Mouse (Mus musculus) kidney, postnatal 10 days (tissue): ENCODE measurements around the gene Gm1043.
A peak's percentile ranks its signal among the peaks of the same experiment; 100 is the strongest.

Source experiments
- DNase-seq: peaks from one replicate; pipeline ENCODE4 v3.0.0; 2021; ENCODE audit warnings: mixed read lengths

Gm1043 gene

DNA sequence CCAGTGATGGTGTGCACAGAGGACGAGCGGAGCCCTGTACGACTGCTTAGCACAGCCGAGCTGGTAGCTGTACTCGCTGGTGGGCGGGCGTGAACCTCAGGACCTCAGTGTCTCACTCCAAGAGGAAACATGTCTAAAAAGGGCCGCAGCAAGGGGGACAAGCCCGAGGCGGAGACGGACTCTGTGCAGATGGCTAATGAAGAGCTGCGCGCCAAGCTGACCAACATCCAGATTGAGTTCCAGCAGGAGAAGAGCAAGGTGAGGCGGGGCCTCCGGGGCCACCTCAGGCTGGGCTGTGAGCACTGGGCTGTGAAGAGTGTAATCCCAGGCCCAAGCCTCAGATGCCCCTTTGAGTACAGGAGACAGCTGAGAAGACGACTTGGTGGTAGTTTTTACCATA, at the start of gene Gm1043:
Gene Gm1043 (plus strand): TSS at position 130 of the 400 bp plus-strand sequence.
- DNase-seq = no peak

DNA sequence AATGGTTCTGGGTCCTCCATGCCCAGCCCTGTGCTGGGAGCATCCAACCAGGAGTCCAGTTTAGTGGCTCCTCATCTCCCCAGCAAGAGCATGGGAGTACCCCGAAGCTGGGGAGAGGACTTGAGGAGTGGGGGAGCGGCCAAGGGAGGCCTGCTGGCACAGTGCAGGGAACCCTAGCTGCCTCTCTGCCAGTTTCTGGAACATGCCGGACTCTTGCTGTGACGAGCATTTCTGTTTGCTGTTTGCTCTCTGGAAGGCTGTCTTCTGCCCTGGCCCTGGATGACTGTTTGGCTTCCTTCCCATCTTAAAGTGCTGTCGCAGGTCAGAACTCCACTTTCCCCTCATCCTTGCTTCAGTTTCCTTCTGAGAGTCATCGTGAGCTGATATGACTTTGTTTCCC, 49.3 kb upstream of the Gm1043 start:
- no peak for DNase-seq

DNA sequence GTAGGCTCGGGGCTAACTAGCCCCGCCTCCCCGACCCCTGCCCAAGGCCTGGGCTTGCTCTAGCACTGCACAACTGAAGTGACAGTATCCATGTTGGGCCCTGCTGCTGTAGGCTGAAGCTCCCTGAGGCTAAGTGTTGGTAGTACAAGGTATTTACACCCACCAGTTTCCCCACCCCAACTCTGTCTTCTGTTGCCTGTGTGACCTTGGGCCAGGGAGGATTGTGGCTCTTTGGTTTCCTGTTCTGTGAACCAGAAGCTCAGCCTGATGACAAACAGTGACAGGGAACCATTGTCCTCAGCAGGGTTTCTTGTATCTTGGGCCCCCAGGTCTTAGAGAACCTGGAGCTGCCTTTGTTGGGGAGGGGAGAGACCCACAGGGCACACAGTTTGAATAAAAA, 48.3 kb upstream of the Gm1043 start:
- no peak for DNase-seq

DNA sequence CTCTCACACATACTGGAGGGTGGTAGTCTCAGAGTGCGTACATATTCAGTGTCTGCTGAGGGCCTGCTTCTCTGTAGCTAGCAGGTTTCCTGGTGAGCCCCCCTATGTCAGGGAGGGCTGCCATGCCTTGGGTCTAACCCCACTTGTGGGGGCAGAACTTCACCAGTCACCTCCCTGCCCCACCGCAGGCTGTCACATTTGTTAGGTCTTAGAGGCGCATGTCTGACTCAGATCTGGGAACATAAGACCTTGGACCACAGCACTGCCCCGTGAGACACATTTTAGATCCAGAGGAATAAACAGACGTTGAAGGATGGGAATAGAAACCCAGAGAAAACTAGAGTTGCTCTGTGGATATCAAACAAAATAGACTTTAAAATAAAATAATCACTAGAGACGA, 45.3 kb upstream of the Gm1043 start:
- no peak for DNase-seq

DNA sequence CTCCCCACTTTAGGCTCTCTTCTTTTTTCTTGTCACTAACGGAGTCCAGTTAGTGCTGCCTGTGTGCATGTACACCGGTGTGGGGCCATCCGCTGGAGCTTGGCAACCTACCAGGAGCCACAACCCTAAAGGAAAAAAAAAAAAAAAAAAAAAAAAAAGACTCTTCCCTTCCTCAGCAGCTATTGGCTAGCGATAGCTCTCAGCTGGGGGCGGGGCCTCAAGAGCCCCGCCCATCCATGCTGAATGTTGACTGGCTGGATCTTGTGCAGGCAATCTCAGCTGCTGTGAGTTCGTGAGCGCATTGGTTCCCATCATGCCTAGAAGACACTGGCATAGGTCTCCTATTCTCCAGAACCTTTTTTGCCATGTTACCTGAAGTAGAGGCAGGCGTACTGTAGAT, 44.5 kb upstream of the Gm1043 start:
- no peak for DNase-seq

DNA sequence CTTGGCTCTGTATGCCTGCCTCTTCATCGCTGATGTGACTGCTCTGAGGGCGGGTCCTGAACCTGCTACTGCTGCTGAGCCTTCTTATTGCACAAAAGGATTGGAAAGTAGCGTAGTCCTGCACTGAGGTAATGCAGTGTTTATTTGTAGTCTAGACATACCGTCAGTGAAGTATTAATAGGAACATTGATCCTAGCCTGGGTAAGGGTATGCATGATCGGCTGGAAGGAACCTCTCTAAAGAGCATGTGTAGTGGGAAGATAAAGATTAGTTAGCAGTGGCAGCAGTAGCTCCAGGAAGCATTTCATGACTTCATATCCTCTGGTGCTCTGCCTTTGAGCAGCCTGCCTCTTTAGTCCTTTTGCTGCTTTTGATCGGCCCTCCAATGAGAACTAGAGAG, 43.5 kb upstream of the Gm1043 start:
- DNase-seq = no peak

DNA sequence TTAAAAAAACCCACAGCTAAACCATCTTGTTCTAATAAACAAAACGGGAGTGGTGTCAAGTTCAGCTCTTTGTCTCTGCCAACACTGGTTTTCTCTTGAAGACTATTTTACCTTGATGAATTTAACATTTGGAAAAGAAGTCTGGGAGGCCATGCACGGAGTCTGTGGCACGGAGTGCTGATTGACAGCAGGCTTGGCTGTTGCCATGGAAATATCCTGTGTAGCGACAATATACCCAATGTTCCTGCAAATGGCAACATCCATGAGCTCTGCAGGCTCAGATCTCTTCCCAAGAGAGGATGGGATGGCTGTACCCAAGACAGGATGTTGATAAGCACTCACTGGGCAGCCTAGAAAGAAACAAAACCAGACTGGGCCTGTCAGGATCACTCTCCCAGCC, 42.2 kb upstream of the Gm1043 start:
- DNase-seq = no peak

DNA sequence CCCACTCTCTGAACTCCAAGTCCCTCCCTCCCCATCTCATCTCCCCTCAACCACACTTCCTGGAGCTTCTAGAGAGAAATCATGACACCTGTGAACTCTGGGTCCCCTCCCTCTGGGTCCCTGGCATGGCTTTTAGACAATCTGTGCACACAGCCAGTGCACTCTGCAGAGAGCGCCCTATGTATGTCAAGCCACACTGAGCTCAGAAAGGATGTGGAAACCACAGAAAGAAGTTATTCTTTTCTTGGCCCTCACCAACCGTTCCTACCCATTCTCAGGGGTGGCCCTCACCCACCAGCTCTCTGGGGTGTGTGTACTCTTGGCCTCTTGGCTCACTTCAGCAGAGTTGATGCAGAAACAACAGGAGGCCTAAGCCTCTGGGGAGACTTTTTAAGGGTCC, 40.4 kb upstream of the Gm1043 start:
- no peak for DNase-seq

DNA sequence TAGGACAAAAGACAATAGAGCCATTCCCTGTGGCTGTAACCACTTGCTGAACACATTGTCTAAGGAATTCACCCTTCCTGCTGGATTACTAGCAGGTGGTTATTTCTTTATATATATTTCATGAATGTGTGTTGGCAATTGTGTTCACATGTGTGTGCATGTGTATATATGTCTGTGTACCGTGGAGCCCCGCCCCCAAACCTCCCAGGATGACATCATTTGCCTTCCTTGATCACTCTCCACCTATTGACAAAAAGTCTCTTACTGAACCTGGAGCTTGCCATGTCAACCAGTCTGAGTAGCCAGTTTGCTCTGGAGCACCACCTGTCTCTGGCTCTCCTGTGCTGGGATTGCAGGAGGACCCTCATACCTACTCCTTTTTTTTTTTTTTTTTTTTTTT, 39.6 kb upstream of the Gm1043 start:
- no peak for DNase-seq

DNA sequence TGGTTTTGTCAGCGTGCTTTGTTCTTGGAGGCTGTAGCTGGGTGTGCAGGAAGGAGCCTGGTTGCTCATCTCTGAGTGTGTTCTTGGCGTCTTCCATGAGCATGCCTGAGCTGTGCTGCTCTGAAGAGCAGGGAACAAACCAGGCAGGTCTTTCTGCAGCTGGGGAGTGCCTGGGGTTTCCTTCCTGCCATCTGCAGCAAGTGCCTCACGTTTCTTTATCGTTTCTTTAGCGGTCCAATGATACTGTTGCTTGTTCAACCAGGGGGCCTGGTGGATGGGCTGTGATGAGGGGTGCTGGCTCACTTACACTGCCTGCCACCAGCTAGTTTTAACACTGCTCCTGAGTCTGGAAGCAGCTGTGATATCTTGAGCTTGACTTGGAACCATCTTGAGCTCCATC, 38.4 kb upstream of the Gm1043 start:
- no peak for DNase-seq

DNA sequence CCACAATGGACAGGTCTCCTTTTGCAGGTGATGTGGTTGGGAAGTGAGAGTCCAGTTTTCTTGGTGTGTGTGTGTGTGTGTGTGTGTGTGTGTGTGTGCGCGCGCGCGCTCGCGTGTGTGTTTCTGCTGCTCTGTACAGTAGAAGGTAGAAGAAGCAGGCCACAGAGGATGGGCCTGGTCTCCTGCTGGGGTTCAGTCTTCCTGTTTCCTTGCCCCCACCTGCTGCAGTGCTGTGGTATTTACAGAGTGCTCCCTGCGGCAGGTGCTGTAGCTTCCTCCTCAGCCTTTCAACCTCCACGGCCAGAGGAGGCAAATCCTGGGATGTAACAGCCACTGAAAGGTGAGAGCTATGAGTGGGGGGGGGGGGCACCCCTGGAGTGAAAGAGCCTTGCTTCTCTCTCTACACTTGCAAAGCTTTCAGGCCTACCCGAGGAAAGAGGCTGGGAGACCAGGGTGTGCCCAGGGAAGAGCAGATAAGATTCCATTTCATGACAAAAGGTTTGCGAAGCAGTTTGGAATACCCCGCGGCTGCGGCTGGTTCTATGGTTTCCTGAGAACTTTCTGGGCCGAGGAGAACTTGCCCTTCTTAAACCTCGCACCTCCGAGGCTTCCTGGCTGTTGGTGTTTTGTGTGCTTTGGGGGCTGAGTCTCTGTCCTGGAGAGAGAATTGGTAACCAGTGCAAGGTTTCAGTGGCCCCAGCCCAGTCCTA, 37.8 kb upstream of the Gm1043 start:
- no peak for DNase-seq

DNA sequence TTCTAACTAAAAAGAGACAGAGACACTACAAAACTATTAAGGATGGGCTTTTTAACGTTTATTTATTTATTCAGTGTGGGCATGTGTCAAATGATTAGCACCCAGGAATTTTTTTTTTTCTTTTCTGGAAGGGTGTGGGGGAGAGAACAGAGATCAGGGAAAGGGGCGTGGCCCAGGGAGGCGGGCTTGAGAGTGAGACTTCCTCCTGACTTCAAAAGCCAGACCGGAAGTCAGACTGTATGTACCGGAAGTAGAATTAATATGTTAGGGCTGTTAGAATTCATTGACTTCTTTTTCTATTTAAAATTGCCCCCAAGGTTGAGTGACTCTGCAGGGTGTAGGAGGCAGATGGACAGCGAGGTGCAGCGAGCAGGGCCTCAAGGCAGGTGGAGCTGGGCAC, 37.2 kb upstream of the Gm1043 start:
- no peak for DNase-seq

DNA sequence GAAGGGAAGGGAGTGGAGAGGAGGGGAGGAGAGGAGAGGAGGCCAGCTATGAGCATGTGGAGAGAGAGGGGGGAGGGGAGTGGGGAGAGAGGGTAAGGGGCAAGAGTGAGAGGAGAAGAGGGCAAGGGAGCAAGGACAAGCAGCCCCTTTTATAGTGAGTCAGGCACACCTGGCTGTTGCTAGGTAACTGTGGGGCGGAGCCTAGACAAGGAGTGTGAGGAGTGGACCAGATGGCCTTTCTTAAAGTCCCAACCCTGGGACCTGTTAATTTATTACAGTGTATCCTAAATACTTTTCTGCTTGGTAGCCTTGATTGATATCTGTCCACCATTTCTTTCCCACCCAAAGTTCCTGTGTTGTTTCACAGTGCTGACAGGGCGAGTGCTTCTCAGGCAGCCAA, 36.1 kb upstream of the Gm1043 start:
- no peak for DNase-seq

DNA sequence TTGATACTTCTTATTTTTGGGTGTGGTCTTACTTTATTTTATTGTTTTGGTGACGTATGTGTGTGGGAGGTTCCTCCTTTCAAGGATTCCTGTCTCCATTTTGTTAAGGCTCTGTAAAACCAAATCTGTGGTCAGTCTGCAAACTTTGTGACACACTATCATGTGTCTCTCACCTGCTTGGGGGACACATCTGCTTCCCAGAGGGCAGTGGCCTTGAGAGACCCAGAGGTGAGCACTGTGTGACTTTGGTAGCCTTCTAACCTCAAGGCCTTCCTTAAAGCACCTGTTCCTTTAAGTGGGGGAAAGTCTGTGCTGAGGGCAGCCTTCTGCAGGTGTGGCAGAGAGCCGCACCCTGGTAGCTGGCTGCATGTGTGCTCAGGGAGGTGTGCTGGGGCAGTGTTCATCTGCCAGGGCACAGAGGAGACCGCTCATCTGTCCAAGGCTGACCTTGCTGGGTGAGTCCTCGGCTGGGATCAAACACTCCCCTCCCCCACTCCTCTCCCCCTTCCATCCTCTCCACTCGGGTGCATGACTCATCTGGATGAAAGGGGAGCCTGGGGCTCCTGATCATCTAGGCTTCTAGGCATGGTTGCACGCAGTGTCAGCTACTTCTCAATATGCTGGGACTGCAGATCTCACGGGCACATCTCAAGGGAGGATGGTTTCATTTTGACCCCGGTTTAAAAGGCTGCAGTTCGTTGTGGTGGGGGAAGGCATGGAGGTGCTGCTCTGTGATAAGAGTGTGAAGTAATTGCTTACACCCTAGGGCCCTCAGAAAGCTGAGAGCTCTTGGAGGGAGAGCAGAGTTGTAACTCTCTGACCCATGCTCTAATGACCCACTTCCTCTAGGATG, 34.4 kb upstream of the Gm1043 start:
- no peak for DNase-seq

DNA sequence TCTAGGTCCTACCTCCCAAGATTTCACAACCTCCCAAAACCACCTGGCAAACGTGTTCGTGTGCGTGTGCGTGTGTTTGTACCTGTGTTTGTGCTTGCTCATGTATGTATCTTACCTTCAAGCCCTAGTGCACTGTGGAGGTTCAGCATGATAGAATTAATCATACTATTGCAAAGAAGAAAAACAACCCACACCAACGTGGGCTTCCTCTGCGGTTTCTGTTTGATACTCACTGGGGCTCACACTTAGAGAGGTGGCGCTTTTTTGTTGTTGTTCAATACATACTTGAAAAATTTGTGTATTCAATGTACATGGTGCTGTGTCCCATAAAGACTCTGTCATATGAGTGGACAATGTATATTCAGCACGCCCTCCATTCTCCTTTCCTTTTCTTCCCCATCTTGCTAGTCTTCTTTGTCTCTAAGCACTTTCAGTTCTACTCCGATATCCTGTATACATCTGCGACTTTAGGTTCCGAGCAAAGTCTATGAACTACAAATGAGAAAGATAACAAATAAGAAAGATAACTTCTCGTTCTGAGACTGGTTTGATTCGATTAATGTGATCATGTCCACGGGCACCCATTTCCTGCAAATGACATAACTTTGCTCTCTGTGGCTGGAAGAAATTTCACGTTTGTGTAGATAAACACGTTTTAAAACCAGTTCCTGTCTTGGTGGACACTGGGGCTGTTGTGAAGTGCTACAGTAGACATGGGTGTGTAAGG, 33.6 kb upstream of the Gm1043 start:
- no peak for DNase-seq

DNA sequence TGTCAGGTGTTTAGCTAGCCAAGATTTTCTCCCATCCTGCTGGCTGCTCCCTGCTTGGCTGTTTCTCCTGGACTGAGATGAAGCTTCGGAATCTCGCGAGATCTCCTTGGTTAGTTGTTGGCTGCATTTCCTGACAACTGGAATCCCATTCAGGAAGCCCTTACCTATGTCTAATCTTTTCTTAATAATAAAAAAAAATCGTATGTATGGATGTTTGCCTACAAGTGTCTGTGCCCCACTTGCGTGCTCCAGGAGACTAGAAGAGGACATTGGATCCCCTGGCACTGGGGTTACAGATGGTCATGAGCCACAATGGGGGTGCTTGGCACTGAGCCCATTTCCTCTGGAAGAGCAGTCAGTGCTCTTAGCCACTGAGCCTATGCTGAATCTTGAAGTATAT, 32.3 kb upstream of the Gm1043 start:
- no peak for DNase-seq

DNA sequence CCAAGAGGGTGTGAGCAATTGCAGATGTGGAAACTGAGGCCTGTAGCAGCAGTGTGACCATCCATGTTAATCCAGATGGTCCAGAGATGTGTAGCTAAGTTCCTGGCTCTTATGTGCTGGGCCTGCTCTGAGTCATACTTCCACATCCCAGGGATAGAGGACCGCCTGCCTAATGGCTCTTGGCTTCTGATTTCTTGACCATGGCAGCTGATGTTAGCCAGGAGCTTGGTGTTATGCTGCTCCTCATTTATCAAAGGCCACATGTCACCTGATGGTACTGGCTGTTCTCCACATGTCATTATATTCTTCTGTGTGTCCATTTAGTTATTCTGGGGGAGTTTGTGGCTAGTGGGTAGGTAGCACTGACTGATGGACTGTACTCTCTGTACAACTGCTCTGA, 29.4 kb upstream of the Gm1043 start:
- DNase-seq = no peak

DNA sequence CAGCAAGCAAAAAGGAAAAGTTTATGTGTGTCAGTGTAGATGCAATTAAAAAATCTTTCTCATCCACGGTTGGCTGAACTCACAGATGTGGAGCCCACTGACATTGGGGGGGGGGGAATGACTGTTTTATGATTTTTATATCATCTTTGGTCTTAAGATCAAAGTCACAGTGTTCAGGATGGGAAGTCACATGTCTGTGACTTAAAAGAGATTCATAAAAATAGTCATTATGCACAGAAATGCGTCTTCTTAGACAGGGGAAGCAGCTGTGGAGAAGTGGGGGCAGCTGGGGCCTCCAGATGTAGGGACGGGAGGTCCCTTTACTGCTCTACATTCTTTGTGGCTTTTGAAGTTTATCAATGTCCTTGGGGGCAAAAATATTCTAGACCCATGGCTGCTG, 28.7 kb upstream of the Gm1043 start:
- DNase-seq = no peak

DNA sequence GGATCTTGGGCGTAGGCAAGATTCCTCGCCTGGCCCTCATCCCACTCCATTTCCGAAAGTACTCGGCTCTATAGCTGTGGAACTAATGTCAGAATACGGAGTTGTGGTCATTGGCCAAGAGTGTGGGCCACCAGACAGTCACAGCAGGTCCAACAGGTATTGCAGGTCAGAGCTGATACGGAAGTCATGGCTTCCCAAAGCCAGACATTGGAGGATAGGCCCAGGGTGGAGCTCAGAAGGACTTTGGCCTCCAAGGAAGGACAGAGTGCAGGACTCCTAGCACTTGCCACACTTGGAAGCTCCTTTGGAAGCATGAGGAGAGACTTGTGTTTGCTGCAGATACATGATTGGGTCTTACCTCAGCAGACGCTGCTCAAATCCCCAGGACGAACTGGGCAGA, 23.6 kb upstream of the Gm1043 start:
- no peak for DNase-seq

DNA sequence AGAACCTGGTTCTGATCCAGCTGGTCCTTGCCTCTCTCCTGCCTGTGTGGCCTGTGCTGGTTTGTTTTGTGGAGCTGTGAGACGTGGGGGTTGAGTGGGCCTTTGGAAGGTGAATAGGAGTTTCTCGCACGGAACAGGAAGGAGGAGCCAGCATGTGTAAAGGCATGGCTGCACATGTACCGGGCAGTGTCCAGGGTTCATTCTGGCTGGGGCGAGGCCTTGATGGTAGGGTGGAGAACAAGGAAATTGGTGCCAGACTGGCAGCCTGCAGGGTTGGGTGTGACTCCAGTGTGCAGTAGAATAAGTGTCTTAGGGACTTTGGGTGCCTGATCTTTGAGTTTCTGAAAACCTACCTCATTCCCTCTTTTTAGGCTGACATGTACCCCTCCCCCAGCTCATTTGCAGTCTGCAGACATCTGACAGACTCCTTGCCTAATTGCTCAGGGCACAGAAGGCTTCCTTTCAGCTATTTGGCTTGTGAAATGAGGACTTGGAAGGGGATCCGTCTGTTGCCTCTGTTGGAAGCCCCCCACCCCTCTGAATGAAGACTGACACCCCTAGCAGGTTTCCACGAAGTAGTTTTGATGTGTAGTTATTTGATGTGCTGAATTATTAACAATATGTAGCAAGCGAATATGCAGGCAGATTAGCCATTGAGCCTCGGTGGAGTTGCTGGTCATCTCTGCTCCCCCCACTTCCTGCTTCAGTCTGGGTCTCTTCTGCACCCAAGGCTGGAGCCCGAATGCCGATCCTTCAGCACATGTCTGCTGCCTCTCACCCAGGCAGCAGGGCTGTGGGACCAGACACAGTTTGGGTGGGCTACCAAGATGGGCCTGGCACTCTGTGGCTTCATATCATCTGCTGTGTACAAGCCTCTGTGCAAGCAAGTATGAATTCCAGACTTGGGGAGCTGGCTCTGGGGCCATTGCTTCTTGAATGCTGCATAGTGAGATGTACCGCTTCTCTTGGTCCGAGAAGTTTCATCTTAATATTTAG, 20.4 kb upstream of the Gm1043 start:
- DNase-seq = peak; percentile 31

DNA sequence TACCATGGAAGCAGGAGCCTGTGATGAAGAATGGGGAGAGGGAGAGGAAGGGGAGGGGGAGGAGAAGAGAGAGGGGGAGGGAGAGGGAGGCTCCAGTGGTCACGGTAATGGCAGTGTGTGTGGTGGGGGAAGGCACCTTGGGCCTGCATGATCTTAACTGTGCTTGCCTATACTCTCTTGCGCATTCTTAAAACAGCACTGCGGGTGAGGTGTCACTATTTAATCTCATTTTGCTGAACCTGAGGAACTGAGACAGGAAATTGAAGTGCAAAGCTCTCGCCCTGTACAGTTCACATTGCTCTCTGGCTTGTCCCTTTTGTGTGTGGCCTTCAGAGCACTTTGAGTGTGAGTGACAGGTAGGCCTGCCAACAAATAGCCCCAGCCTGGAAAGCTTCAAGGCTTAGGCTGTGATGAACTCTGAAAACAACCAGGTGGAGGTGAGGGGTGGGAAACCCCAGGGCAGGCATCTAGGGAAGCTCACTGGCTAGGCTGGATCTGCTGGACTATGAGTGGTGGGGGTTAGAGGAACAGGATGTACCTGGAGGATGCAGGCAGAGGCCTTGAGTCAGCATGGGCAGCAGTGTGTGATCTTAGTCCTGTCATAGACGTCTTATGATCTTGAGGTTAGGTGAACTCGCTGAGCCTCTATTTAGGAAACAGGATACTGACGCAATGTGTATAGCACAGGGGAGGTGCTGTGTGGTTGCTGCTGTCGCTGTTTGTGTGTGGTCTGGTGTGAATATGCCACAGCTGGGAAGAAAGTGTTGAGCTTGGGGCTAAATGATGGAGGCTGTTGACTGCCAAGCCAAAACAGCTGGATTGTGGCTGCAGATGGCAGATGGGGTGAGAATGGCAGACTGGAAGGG, 18.2 kb upstream of the Gm1043 start:
- no peak for DNase-seq

DNA sequence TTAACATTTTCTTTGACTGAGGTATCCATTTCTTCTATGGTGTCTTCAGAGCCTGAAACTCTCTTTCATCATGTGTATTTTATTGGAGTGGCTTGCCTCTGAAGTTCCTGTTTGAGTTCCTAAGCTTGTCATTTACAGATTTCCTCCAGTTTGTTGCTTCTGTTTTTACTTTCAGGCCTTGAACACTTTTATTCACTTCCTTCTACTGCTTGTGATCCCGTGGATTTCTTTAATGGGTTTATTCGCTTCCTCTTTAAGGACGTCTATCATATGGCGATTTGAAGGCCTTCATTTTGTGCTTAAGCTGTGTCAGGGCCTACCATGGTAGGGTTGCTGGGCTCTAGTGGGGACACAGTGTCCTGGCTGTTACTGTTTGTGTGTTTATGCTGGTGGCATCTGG, 11.5 kb upstream of the Gm1043 start:
- DNase-seq = no peak
